Mouse (Mus musculus): ENCODE measurements around the gene Stat5b.

GRCm38 (mm10) chr11:100770646-100771408, 79.7 kb downstream of the Stat5b start, which contains the start of gene Ghdc:
- no peak for TF ChIP-seq POLR2A (IDR thresholded peaks at IDR 0.05; ENCODE audit: low read depth, low read length)
- no peak for TF ChIP-seq CTCF (IDR thresholded peaks at IDR 0.05; ENCODE audit: extremely low read depth, insufficient read depth, insufficient read length, insufficient replicate concordance)

Measured in spleen, adult 2 months (tissue).